Mouse (Mus musculus): Measurements from ENCODE around the gene Itgb6. TPM values are rescaled to one million over a fixed set of nuclear protein-coding genes. Genes with fewer than 3 reads are reported as not detected.

Gene Itgb6
- total RNA-seq (2022) = 10 to 100 TPM; 15.8 to 33.5 (median 25.7) TPM

GRCm38 (mm10) chr2:60722514-60722913 is at the start of gene Itgb6:
Itgb6 (minus strand) TSS chr2:60722643.
- peak; percentile 76 to 87 for DNase-seq (ENCODE audit: low spot score in 2 of 2)

GRCm38 (mm10) chr2:60766420-60766819 is 44.0 kb upstream of the Itgb6 start:
- no peak for DNase-seq (ENCODE audit: low spot score in 2 of 2)

- no peak for DNase-seq (ENCODE audit: low spot score in 2 of 2)
These were observed 33.8 kb upstream of the Itgb6 start for GRCm38 (mm10) chr2:60756218-60756617.

DNA sequence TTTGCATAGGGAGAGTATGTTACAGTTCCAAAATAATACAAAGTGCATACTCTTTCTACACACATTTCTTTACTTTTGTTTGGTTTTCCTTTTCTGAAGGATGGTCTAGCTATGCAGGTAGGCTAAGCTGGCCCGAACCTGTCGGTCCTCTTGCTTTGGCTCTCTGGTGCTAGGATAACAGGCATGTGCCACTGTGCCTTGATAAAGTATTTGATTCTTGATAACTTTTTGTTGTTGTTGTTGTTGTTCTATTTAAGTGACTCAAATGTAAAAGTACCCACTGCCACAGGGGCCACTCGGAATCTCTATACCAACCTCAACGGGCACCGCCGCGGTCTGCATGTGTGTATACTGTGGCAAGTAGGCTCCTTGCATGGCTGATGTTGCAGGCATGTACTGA is 32.7 kb upstream of the Itgb6 start:
- DNase-seq (ENCODE audit: low spot score in 2 of 2) = no peak

- no peak for DNase-seq (ENCODE audit: low spot score in 2 of 2)
These were observed 28.8 kb upstream of the Itgb6 start for GRCm38 (mm10) chr2:60751274-60751673.

DNA sequence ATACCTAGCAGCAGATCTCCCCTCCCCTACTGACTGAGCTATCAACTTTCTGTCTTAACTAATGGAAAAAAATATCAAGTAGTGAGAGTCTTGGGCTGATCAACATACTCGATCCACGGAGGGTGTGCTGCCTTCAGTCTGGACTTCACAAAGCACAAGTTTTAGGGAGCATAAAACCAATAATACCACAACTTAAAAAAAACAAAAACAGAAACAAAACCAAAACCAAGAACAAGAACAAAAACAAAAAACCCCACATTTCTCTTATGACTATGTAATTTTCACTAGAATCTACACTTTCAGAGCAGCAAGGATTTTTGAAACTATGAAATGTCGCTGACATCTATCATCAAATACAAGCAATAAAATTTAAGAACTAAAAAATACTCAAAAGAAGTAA is 28.1 kb upstream of the Itgb6 start:
- no peak for DNase-seq (ENCODE audit: low spot score in 2 of 2)

DNA sequence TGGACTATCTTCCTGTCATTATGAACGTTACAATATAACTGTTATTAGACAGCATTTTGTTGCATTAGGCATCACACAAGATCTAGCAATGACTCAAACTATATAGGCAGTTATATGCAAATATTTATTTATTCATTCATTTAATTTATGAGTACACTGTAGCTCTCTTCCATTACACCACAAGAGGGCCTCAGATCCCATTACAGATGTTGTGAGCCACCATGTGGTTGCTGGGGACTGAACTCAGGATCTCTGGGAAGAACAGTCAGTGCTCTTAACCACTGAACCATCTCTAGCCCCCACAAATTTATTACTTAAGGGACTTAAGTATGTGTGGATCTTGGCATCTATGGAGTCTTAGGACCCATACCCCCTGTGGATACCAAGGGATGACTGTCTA is 26.1 kb upstream of the Itgb6 start:
- no peak for DNase-seq (ENCODE audit: low spot score in 2 of 2)

GRCm38 (mm10) chr2:60747590-60747989 is 25.1 kb upstream of the Itgb6 start:
- peak; percentile 22 to 59 for DNase-seq (ENCODE audit: low spot score in 2 of 2)

GRCm38 (mm10) chr2:60744674-60745073 is 22.2 kb upstream of the Itgb6 start:
- no peak for DNase-seq (ENCODE audit: low spot score in 2 of 2)

DNA sequence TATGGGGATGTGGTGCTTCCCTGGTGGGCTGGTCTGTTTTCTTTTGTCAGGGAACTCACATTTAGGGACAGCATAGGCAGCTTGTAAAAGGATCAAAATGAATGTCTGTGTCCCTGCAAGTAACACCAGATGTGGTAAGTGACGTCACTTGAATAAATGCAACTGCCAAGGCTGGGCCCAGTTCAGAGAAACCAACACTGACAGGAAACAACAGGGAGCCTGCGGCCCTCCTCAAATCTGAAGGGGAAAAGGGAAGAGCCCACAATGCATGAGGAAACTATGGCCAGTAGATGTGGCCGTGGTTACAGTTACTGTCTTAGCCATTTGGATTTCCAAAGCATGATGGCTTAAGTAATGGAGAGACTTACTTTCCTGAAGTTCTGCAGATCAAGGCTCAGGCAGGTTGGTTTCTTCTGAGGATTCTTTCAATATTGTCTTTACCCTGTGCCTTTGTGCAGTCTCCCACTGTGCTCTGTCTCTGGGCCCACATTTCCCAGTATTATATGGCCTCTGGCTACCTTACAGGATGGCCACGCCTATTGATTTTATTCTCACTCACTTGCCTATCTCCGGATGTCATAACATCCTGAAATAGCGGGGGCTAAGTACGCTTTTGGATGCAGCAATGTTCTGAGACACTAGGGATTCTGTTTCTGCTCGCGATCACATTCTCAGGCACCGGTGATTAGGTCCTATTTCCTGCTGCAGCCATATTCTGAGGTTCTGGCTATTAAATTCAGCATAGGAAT is 17.1 kb upstream of the Itgb6 start:
- DNase-seq (ENCODE audit: low spot score in 2 of 2) = no peak

DNA sequence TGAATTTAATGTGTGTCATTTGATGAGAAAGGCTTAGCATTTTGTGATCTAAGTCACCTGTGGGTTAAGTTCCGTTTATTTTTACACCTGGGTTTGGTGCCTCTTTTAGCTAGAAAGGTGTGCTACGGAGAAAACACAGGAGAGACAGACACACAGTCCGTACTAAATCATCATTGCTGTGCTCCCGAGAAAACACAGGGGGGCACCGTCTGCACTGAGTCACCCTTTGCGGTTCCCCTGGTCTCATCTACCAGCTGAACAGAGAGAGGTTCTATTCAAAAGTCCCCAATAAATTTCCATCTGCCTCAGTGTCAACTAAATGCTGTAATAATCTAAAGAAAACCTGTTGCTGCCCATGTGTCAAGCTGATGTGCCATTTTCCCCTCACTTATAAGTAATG is 8.5 kb upstream of the Itgb6 start:
- no peak for DNase-seq (ENCODE audit: low spot score in 2 of 2)

DNA sequence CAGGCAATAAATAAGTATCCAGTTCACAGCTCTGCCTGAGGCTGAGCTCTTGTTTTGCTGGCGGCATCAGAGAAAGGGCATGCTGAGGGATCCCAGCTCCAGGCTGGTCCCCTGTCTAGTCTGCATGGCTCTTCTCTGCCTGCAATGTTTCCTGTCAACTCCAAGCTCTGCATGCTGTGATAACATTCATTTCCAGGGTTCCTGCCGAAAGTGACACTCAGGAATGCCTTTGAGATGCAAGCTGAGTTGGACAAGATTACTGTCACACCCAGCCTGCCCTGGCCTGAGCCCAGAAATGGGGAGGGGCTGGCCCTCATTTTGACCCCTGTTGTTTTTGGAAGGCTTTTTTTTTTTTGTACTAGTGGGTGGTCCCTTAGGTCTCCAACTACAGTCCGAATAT is 7.6 kb upstream of the Itgb6 start:
- DNase-seq (ENCODE audit: low spot score in 2 of 2) = peak in 1 of 2 experiments; percentile 33

DNA sequence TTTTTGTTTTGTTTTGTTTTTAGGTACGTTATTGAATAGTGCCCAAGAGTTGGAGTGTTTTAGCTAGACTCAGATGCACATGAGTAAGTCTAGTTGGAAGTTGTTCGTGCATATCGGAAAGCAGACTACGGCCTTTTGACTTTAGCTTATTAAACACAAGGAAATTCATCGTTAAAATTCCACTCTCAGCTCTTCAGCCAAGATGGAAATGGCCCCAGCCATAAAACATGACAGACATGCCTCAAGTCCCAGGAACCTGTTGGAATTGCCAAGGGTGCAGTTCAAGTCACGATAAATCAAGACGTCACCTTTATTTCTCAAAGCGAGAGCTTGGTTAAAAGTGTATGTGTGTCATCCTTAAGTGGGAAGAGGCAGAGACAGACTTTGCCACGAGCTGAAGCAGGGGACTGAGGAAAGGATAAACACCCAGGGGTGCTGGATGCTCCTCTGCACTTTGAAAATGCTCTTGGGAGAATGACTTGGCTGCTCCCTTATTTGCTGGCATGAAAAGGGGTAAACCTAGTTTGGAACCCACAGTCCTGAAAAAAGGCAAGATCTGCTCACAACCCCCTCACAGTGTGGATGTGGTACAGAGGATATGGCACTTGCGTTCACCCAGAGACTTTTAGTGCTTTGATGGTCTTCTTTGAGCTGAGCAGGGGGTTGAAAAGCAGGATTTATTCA is 6.6 kb upstream of the Itgb6 start:
- no peak for DNase-seq (ENCODE audit: low spot score in 2 of 2)

DNA sequence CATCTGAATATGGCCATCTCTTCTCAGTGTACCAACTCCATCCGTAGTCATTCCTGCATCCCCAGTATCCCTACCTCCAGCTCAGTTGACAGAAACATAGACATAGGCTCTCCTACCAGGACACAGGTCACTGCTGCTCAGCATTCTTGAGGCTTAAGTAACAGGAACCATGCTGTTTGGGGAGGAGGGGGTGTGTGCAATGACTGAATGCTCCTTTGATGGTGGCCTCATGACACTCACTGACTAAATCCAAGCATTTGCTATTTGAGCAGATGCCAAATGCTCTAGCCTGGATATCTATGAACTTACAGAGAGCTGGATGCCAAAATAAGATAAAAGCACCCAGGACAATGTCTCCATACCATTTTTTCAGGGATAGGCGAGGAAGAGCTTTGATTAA is 2.2 kb upstream of the Itgb6 start:
- DNase-seq (ENCODE audit: low spot score in 2 of 2) = no peak

DNA sequence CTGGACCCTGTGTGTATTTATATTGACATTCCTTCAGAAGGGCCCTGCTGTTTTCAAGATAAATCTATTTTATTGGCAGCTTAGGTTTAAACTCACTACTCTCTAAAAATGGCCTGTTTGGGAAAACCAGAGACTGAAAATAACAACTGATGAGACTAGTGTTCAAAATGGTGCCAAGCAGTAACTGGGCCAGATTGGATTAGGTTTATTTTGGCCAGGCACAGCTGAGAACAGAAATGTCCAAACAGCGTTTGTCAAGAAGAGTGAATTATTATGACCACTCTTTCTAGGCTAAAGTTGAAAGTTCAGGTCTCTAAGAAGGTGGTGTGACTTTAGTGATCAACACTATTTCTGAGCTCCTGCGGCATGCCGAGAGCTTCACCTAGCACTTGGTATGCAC is 524 bp upstream of the Itgb6 start:
- DNase-seq (ENCODE audit: low spot score in 2 of 2) = peak in 1 of 2 experiments; percentile 46

DNA sequence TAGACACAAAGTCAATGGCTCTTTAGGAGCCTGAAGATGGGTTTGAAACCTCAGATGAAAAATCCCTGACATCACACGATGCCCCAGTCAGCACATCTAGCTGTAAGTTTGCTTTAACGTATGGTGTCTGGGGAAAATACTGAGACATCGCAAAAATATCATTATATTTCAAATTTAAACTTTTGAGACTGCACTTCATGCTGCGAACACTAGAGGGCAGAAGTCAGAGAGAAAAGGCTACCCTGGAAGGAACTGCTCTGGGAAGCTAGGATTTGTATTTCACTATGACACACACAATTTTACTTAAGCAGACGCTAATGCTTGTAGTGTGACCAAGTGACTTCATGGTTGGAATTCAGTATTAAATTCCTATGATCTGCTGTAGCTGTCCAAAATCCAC is 1.5 kb downstream of the Itgb6 start:
- DNase-seq (ENCODE audit: low spot score in 2 of 2) = no peak

DNA sequence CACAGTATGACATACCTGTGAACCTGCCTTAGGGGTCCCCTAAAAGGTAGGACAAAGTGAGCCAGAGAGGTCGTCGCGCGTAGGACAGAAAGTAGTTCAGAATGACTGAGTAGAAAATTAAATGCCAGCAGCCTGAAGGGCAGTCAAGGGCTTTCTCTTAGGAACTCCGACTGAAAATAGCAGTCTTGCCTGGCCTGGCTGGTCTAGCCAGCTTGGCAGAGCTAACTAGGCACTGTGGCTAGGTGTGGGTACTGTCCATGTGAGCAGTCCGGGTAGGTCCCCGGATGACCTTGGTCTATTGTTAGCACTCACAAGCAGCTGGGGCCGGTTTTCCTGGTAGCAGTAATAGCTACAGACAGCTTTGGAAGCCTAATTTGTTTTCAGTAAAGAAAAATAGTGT is 2.2 kb downstream of the Itgb6 start:
- peak; percentile 70 to 86 for DNase-seq (ENCODE audit: low spot score in 2 of 2)

DNA sequence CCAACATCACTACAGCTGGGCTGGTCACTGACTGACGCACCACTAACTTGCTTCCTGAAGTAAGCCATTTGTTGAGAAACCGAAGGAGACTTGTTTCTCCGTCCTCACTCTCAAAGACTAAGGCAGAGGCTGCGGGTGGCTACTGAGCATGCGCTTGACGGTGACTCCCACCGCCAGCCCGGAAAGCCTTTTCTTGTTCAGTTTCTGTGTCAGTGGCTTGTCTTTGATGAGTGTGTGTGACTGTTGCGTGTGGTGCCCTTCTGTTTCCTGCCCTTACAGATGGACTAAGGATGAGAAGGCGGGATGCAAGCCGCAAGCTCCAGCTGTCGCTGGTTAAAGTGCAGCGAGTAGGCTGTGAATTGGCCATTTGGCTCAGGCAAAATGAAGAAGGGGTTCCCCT is 5.1 kb downstream of the Itgb6 start:
- no peak for DNase-seq (ENCODE audit: low spot score in 2 of 2)

GRCm38 (mm10) chr2:60716549-60716948 is 5.9 kb downstream of the Itgb6 start:
- no peak for DNase-seq (ENCODE audit: low spot score in 2 of 2)

- DNase-seq (ENCODE audit: low spot score in 2 of 2) = no peak
These were observed 6.7 kb downstream of the Itgb6 start for GRCm38 (mm10) chr2:60715771-60716170.

DNA sequence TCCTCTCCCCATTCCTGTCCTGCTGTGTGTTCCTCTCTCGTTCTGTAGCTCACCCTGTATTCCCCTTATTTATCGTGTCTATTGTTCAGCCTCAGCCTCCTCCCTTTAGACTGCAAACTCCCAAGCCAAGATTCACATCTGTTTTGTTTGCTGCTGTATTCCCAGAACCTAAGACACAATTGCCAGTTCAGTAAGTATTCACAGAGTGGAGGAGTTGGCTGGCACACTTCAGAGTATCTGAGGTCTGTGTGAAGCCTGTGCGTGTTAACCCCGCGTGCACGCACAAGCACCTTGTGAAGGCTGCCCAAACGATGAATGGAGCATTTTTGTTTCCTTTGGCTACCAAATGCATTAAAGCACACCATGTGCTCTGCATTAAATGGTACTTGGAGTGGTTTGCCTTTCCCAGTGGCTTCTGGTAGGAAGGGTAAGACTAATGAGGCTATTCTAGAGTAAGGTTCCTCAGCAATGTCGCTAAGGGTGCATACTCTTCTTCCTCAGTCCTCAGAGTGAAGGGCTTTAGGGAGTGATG is 7.4 kb downstream of the Itgb6 start:
- DNase-seq (ENCODE audit: low spot score in 2 of 2) = no peak

DNA sequence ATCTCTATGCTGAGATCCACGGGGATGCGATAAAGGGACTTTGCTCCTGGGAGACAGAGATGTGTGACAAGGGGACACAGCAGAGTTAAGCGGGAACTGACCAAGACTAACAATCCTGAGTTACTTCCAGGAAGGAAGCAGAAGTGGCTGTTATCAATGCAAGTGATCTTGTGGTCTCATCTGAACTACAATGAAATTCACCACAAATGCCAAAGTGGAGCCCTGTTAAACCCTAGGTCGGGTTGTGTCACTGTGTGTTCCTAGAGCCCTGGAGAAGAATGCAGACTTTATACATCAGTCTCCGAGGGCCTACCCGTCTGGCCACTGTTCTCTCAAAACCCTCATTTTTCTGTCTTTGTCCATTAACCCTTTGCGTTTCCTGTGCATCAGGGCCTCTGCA is 8.0 kb downstream of the Itgb6 start:
- DNase-seq (ENCODE audit: low spot score in 2 of 2) = no peak

DNA sequence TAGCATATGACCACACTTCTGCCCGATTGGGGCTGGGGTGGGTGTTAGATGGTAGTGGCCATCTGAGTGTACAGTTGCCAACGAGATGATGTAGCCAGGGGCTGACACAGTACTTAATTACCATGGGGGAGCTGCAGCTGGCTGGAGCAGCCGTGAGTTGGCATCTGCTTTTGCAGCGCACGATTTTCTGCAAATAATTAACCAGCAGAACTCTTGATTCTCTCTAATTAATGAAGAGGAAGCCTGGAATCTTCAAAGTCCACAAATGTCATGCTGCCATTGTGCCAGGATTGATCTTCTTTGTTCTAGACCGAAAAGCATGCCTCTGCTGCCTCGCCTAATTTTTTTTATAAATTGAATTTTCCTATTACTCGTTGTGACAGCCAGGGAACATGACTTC is 8.6 kb downstream of the Itgb6 start:
- DNase-seq (ENCODE audit: low spot score in 2 of 2) = no peak

Measured in gastrocnemius, adult 8-10 months (tissue).